Mouse (Mus musculus): Measurements from ENCODE around the gene Slco2b1.

DNA sequence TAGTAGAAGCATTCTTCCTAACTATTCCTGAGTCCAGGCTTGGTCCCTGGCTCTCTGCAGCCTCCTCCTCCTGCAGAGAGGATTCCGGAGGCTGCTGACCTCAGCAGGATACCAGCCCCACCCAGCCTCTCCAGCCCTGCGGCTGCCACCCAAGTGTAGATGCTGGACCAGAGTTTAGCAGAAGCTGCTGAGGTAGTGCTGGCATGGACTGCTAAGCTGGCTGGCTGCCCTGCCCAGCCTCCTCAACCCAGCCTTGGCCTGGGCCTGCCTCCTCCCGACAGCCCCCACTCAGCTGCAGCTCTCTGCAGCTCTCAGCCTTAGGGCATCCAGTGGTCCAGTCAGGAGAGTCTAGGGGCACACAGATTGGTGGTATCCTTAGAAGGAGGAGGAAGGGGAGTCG lies 69.9 kb downstream of the Slco2b1 start:
- TF ChIP-seq CTCF (IDR thresholded peaks at IDR 0.05; ENCODE audit: low read depth, low read length) (no peak), POLR2A (IDR thresholded peaks at IDR 0.05; ENCODE audit: borderline replicate concordance, low read depth, low read length) (no peak)
